9 mouse cellular contexts compared by ENCODE assay signal in genomic region chr4:116876630-116876994, GRCm38 (mm10). TPM values are rescaled to one million over a fixed set of nuclear protein-coding genes. Genes with fewer than 3 reads are reported as not detected.
DNase-seq lines count a peak whose midpoint lies in the region; ATAC-seq and TF ChIP-seq lines count a peak whose summit lies in the region.
"Had no signal": no experiment of that assay in that cellular context is flagged by ENCODE, and none has a peak within 500 bp of the region (broad histone marks: within the 10 kb centered on the region; RNA-seq: fewer than 3 reads in every experiment).

No protein-coding gene starts in this region.

- peak overlapping the region; percentile 28; the same call in 1 of the 2 replicates for H3K27ac ChIP-seq in heart, adult 2 months
- no peak overlapping the region for H3K27ac ChIP-seq in bone marrow macrophage, adult 2 months (ENCODE audit: insufficient read depth, low read depth, low read length)
- H3K27ac ChIP-seq in forebrain, postnatal 0 days (ENCODE audit: low read depth, low read length) = peak overlapping the region; percentile 95
- peak overlapping the region; percentile 96 for H3K27ac ChIP-seq in neural tube, embryonic 15.5 days (replicated peaks)

- H3K9me3 ChIP-seq in forebrain, postnatal 0 days (ENCODE audit: low read length) = no peaks in the 10 kb centered on the region
- no peaks in the 10 kb centered on the region for H3K9me3 ChIP-seq in neural tube, embryonic 15.5 days (replicated peaks)
- H3K9me3 ChIP-seq: G1E had no signal

- TF ChIP-seq POLR2A in heart, adult 2 months (IDR thresholded peaks at IDR 0.05; ENCODE audit: insufficient read depth, low read depth, low read length) = no peak
- TF ChIP-seq POLR2A in bone marrow macrophage, adult 2 months (IDR thresholded peaks at IDR 0.05; ENCODE audit: borderline replicate concordance, low read depth, low read length) = no peak

- H3K9ac ChIP-seq in heart, adult 2 months (ENCODE audit: low read depth, low read length) = peak overlapping the region; percentile 81
- H3K9ac ChIP-seq in forebrain, postnatal 0 days = peak overlapping the region; percentile 82
- H3K9ac ChIP-seq in neural tube, embryonic 15.5 days (replicated peaks) = peak overlapping the region; percentile 90

- H3K4me2 ChIP-seq in forebrain, postnatal 0 days (ENCODE audit: low read depth) = peak overlapping the region; percentile 70
- H3K4me2 ChIP-seq in neural tube, embryonic 15.5 days = peak overlapping the region; percentile 82

- 0 out of 2 replicates have a peak, but pooled peaks have one; percentile 20 for TF ChIP-seq CTCF in heart, adult 2 months (IDR thresholded peaks at IDR 0.05)
- no peak for TF ChIP-seq CTCF in bone marrow macrophage, adult 2 months (IDR thresholded peaks at IDR 0.05; ENCODE audit: low read depth, low read length)
- TF ChIP-seq CTCF in forebrain, postnatal 0 days (IDR thresholded peaks at IDR 0.05; ENCODE audit: low read depth) = peak; percentile 41; the same call in 1 of the 2 replicates

- no peaks in the 10 kb centered on the region for H3K4me1 ChIP-seq in heart, adult 2 months (ENCODE audit: control insufficient read depth, insufficient read depth, low read length)
- H3K4me1 ChIP-seq in bone marrow macrophage, adult 2 months (ENCODE audit: control insufficient read depth, insufficient read depth, low read length) = peaks cover 3% of the 10 kb centered on the region; the same call in 1 of the 2 replicates
- no peaks in the 10 kb centered on the region; the same call in 1 of the 2 replicates for H3K4me1 ChIP-seq in forebrain, postnatal 0 days (ENCODE audit: insufficient read depth)
- peaks cover 9% of the 10 kb centered on the region for H3K4me1 ChIP-seq in neural tube, embryonic 15.5 days

- peak; percentile 58 for ATAC-seq in forebrain, postnatal 0 days
- peak; percentile 65 for ATAC-seq in neural tube, embryonic 15.5 days (ENCODE audit: low FRiP score)
- ATAC-seq in megakaryocyte-erythroid progenitor cell, adult 5-6 weeks (replicated peaks; ENCODE audit: low FRiP score, low TSS enrichment, poor library complexity, severe bottlenecking) = no peak

- no peak for DNase-seq in heart, adult 2 months
- no peak for DNase-seq in heart, adult 8-10 months (ENCODE audit: low spot score)
- peak; percentile 73 for DNase-seq in forebrain, postnatal 0 days
- DNase-seq in kidney, postnatal 10 days = peak; percentile 61
- peak; percentile 8 to 25 for DNase-seq in lung, adult 18-20 months

- no peak for TF ChIP-seq EP300 in heart, adult 2 months (IDR thresholded peaks at IDR 0.05; ENCODE audit: insufficient read depth, low read depth, low read length)

- H3K79me2 ChIP-seq in heart, adult 2 months (replicated peaks; ENCODE audit: control insufficient read depth, insufficient read depth, low read length) = no peaks in the 10 kb centered on the region

- intact Hi-C loops in heart, adult 2 months (cut with DNase I) = no loop called here

- H3K4me3 ChIP-seq in heart, adult 2 months = peak overlapping the region; percentile 73
- H3K4me3 ChIP-seq in bone marrow macrophage, adult 2 months (ENCODE audit: insufficient read depth, low read length) = peak overlapping the region; percentile 74
- peak overlapping the region; percentile 91 for H3K4me3 ChIP-seq in forebrain, postnatal 0 days (ENCODE audit: low read depth, low read length)
- H3K4me3 ChIP-seq in neural tube, embryonic 15.5 days (replicated peaks) = peak overlapping the region; percentile 83

- H3K27me3 ChIP-seq in heart, adult 2 months (ENCODE audit: control insufficient read depth, insufficient read depth, low read length) = 0 out of 2 replicates have a peak, but pooled peaks cover 3% of the 10 kb centered on the region
- no peaks in the 10 kb centered on the region for H3K27me3 ChIP-seq in forebrain, postnatal 0 days (ENCODE audit: insufficient read depth, low read length)
- H3K27me3 ChIP-seq in neural tube, embryonic 15.5 days (replicated peaks) = peaks cover 3% of the 10 kb centered on the region; the same call in 1 of the 2 replicates

- no peaks in the 10 kb centered on the region for H3K36me3 ChIP-seq in heart, adult 2 months (ENCODE audit: control insufficient read depth, insufficient read depth, low read length)
- no peaks in the 10 kb centered on the region for H3K36me3 ChIP-seq in forebrain, postnatal 0 days (ENCODE audit: insufficient read depth)
- no peaks in the 10 kb centered on the region for H3K36me3 ChIP-seq in neural tube, embryonic 15.5 days
- H3K36me3 ChIP-seq: G1E had no signal

- WGBS in heart, adult 2 months = 0% methylated on average over 15 of the region's 15 CpGs
- under 1% methylated on average over 15 of the region's 15 CpGs for WGBS in forebrain, postnatal 0 days
- under 1% methylated on average over 15 of the region's 15 CpGs for WGBS in neural tube, embryonic 15.5 days

RNA-seq across cellular contexts. Expression of gene Zswim5, which starts 0.6 kb away (rescaled TPM):
- 1 to 10 TPM; 1.0 TPM for total RNA-seq in heart, adult 2 months (2021)
- polyA plus RNA-seq in heart, adult 2 months (2012; rRNA removed) = 0.86 and 1.4 TPM in 2 replicates
- total RNA-seq in heart, adult 8-10 months (2022) = 1 to 10 TPM in 1 of 4 experiments, under 1 TPM in 3; 0.82 to 1.4 (median 0.92) TPM
- polyA plus RNA-seq in bone marrow macrophage, adult 2 months (2012; ENCODE audit: insufficient read depth, insufficient read length, missing spikeins) = not detected in 2 replicates
- 17.4 and 25.3 TPM in 2 replicates for total RNA-seq in forebrain, postnatal 0 days (2014; rRNA removed)
- 1.9 and 2.4 TPM in 2 replicates for polyA plus RNA-seq in forebrain, postnatal 0 days (2015; fragmentation: Nextera tagmentation; extraction: Ambion mirVana)
- 4.2 and 4.4 TPM in 2 replicates for polyA plus RNA-seq in neural tube, embryonic 15.5 days (2015; fragmentation: Nextera tagmentation; extraction: Ambion mirVana)
- 0.20 TPM in 1 of 2 replicates, not detected in the other for total RNA-seq in megakaryocyte-erythroid progenitor cell, adult 5-6 weeks (2014; fragmentation: Nextera tagmentation)
- total RNA-seq in megakaryocyte-erythroid progenitor cell, adult 5-6 weeks (2017) = not detected in 2 replicates
- polyA plus RNA-seq: G1E had no signal

RNA-seq across cellular contexts. Expression of gene Hpdl, which starts 55.1 kb away (rescaled TPM):
- 1 to 10 TPM; 3.9 to 4.8 TPM for total RNA-seq in heart, adult 2 months (2021)
- polyA plus RNA-seq in heart, adult 2 months (2012; rRNA removed) = 4.0 and 4.3 TPM in 2 replicates
- 1 to 10 TPM; 2.9 to 6.1 (median 3.9) TPM for total RNA-seq in heart, adult 8-10 months (2022)
- polyA plus RNA-seq in bone marrow macrophage, adult 2 months (2012; ENCODE audit: insufficient read depth, insufficient read length, missing spikeins) = not detected in 2 replicates
- total RNA-seq in forebrain, postnatal 0 days (2014; rRNA removed) = 0.38 and 0.43 TPM in 2 replicates
- polyA plus RNA-seq in forebrain, postnatal 0 days (2015; fragmentation: Nextera tagmentation; extraction: Ambion mirVana) = 0.74 and 0.78 TPM in 2 replicates
- 1.4 and 1.8 TPM in 2 replicates for polyA plus RNA-seq in neural tube, embryonic 15.5 days (2015; fragmentation: Nextera tagmentation; extraction: Ambion mirVana)
- not detected in 2 replicates for total RNA-seq in megakaryocyte-erythroid progenitor cell, adult 5-6 weeks (2014; fragmentation: Nextera tagmentation)
- 0.42 and 1.5 TPM in 2 replicates for total RNA-seq in megakaryocyte-erythroid progenitor cell, adult 5-6 weeks (2017)
- total RNA-seq: G1E had no signal
- polyA plus RNA-seq: G1E had no signal

Comparison
In these comparisons a context has a peak if more than half of its experiments do, and no peak if none do; other contexts are left out.
1. DNase-seq: peak in forebrain, postnatal 0 days (single experiment), kidney, postnatal 10 days (single experiment) and lung, adult 18-20 months (2 of 2); none in heart, adult 2 months (0 of 2) and heart, adult 8-10 months (single experiment).
2. Peak in every context shown above with its lines, with median percentiles within 50 percentile points of each other: H3K4me3 ChIP-seq and H3K9ac ChIP-seq.